In the genomic region with DNA sequence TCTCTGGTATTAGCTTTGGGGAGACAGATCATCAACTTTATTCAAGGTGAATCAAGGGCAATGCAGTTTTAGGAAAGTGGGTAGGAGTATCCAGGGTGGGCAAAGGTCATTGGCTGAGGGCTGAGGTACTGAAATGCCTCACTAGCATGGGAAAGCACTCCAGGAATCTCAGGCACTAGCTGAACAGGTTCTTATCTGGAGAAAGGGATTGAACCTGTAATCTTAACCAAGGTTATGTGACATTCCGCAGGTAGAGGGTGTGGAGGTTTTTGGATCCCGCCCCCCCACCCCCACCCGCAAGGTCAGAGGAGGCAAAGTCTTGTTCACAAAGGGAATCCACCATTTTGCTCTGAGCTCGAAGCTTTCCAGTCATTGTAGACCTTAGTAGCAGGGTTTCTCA, we compare ENCODE assay signal across 20 mouse cellular contexts.
DNase-seq lines count a peak whose midpoint lies in the region; TF ChIP-seq lines count a peak whose summit lies in the region.
"Had no signal": no experiment of that assay in that cellular context is flagged by ENCODE, and none has a peak within 500 bp of the region (broad histone marks: within the 10 kb centered on the region; RNA-seq: fewer than 3 reads in every experiment).

No protein-coding gene starts in this region.

- 70% methylated on average over 4 of the region's 4 CpGs for whole genome bisulfite sequencing in lung, adult 2 months

- H3K9ac ChIP-seq in ES-Bruce4 (ENCODE audit: low read depth, poor library complexity, severe bottlenecking), result no peak overlapping the region
- H3K9ac ChIP-seq: embryonic facial prominence, embryonic 13.5 days; embryonic facial prominence, embryonic 15.5 days; forebrain, embryonic 12.5 days had no signal

- TF ChIP-seq EP300 in ES-Bruce4 (IDR thresholded peaks at IDR 0.05; ENCODE audit: insufficient read depth, low read depth, low read length), result peak; percentile 62; the same call in 1 of the 2 replicates

- TF ChIP-seq CTCF in ES-Bruce4 (IDR thresholded peaks at IDR 0.05; ENCODE audit: low read depth, low read length), result no peak
- TF ChIP-seq CTCF in lung, adult 2 months (IDR thresholded peaks at IDR 0.05; ENCODE audit: insufficient read depth, low read length), result no peak

- peak overlapping the region; percentile 63; the same call in 1 of the 2 replicates for H3K27ac ChIP-seq in ES-Bruce4 (ENCODE audit: insufficient read depth, low read length)
- H3K27ac ChIP-seq: embryonic facial prominence, embryonic 13.5 days; embryonic facial prominence, embryonic 15.5 days; forebrain, embryonic 10.5 days; forebrain, embryonic 12.5 days had no signal

- H3K9me3 ChIP-seq in ES-Bruce4 (replicated peaks; ENCODE audit: control insufficient read depth, insufficient read depth, low read length, poor library complexity, severe bottlenecking), result no peaks in the 10 kb centered on the region
- H3K9me3 ChIP-seq: embryonic facial prominence, embryonic 13.5 days; embryonic facial prominence, embryonic 15.5 days; forebrain, embryonic 10.5 days; forebrain, embryonic 12.5 days had no signal

- TF ChIP-seq POLR2A in ES-Bruce4 (IDR thresholded peaks at IDR 0.05; ENCODE audit: insufficient read depth, low read length), result no peak
- TF ChIP-seq POLR2A in lung, adult 2 months (IDR thresholded peaks at IDR 0.05; ENCODE audit: borderline replicate concordance, extremely low read depth, low read depth, low read length), result no peak

- no peaks in the 10 kb centered on the region for H3K27me3 ChIP-seq in ES-Bruce4 (ENCODE audit: control insufficient read depth, insufficient read depth, low read length, poor library complexity, severe bottlenecking)

- no peaks in the 10 kb centered on the region for H3K36me3 ChIP-seq in ES-Bruce4 (ENCODE audit: control insufficient read depth, insufficient read depth, low read length, poor library complexity, severe bottlenecking)
- H3K36me3 ChIP-seq: embryonic facial prominence, embryonic 13.5 days; embryonic facial prominence, embryonic 15.5 days; forebrain, embryonic 10.5 days; forebrain, embryonic 12.5 days had no signal

- peaks cover 18% of the 10 kb centered on the region for H3K4me1 ChIP-seq in ES-Bruce4 (ENCODE audit: control insufficient read depth, insufficient read depth, low read length)
- H3K4me1 ChIP-seq in lung, adult 2 months (ENCODE audit: control insufficient read depth, insufficient read depth, low read length), result no peaks in the 10 kb centered on the region
- H3K4me1 ChIP-seq: embryonic facial prominence, embryonic 15.5 days had no signal

- DNase-seq in ES-CJ7 (ENCODE audit: low read depth, low spot score), result peak; percentile 73
- DNase-seq in ZHBTc4 (ENCODE audit: low read depth, low spot score), result peak; percentile 82
- no peak for DNase-seq in lung, adult 2 months
- no peak for DNase-seq in heart, adult 18-20 months
- no peak for DNase-seq in right cerebral cortex, postnatal 36 days (ENCODE audit: low spot score in 2 of 2)
- DNase-seq: adrenal gland, adult 2 months; adrenal gland, postnatal 10 days; adrenal gland, postnatal 25 days; cerebellum, adult 11 months; cerebellum, adult 18-20 months; cerebellum, adult 8-10 months; cerebellum, adult 9-11 months; cerebellum, postnatal 36 days; embryo, embryonic 11 days had no signal

- H3K4me3 ChIP-seq in ES-Bruce4 (ENCODE audit: low read depth, low read length), result no peak overlapping the region
- H3K4me3 ChIP-seq in lung, adult 2 months (replicated peaks; ENCODE audit: extremely low read depth, low read depth, low read length), result no peak overlapping the region
- H3K4me3 ChIP-seq: embryonic facial prominence, embryonic 13.5 days; embryonic facial prominence, embryonic 15.5 days; erythroblast, embryonic 14.5 days; forebrain, embryonic 10.5 days; forebrain, embryonic 12.5 days had no signal

Comparison
In these comparisons a context has a peak if more than half of its experiments do, and no peak if none do; other contexts are left out.
1. DNase-seq: peak in ES-CJ7 (single experiment) and ZHBTc4 (single experiment); none in lung, adult 2 months (single experiment), heart, adult 18-20 months (0 of 2) and right cerebral cortex, postnatal 36 days (0 of 2).